Mouse (Mus musculus) neural tube, postnatal 0 days (tissue): ENCODE measurements around the gene Padi4. TPM values are rescaled to one million over a fixed set of nuclear protein-coding genes. Genes with fewer than 3 reads are reported as not detected.

Source experiments
- microRNA-seq: library from miRNA; unstranded; fragments of <30 nt; microRNA quantifications from one replicate; pipeline ENCODE4, GENCODE M21; 2016
- polyA plus RNA-seq: library from polyadenylated mRNA; unstranded; fragments of >200 nt; fragmentation: Nextera tagmentation; extraction: Ambion mirVana; gene quantifications from 2 replicates; pipeline ENCODE4 v1.2.1, GENCODE M21; 2015

The Padi4 gene
- 0.08 TPM in 1 of 2 replicates, not detected in the other for polyA plus RNA-seq

GRCm38 (mm10) chr4:140774025-140774800, at the start of gene Padi4:
Gene Padi4, minus strand, starts transcription at chr4:140774236.

DNA sequence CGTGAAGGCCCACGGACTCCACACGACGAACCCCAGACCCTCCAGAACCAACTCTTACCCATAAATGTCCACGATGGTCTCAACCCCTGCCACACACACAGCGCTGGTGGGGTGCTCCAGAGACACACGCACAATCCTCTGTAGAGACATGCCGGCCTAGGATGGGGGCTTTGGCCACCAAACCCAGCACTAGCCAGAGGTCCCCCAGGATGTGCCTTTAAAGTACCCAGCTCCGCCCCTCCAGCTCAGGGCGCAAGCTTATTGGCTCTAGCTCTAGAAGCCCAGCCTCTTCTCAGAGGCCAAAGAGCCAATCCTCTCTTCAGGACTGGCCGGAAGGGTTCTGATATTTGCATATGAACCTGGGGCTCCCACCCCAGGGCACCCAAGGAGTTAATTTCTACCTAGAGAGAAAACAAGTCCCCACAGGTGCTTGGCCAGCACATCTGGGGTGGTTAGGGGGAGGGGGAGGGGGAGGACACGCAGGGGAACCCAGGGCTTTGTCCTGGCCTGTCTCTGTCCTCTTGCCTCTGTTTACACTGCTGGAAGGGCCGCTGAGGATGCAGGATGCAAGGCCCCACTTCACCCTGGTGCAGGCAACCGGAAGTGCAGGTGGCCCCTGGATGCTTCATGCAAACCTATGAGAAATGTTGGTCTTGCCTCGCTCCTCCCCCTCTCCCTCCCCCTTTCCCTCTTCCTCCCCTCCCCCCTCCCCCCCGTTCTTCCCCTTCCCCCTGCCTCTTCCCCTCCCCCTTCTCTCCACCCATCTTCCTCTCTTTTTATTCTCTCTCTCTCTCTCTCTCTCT, 36.6 kb upstream of the Padi4 start, which contains the start of gene Padi3:
TSS of gene Padi3 (minus strand) at position 191 of the 803 bp plus-strand sequence.

DNA sequence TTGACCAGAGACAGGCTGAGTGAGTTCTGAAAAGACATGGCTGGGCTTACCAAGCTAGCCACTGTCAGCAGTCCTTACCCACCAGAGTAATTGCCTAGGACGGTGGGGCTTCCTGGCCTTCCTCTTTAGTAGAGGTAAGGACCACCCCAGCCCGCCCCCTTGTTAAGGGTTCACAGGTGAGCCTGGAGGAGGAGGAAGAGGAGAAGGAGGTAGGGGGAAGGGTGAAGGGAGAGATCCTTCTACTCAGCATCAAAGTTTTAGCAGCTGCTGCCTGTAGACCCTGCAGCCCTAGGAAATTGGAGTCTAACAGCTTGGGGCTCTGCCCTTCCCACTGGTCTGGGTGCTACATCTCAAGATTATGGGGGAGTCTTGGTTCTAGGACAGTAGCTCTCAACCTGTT, 31.5 kb downstream of the Padi4 start, which contains the start of gene Padi6:
TSS of gene Padi6 (minus strand) at position 101 of the 400 bp plus-strand sequence.

GRCm38 (mm10) chr4:140700269-140701018, 73.6 kb downstream of the Padi4 start, which contains the start of gene Rcc2:
Gene Rcc2, plus strand, starts transcription at chr4:140700541.

Small RNA genes within 50 kb of the gene (microRNA-seq; reads per million reads assigned to microRNA genes)
- not detected for gene Gm25951

Other genes starting within 250 kb of the Padi4 start
- gene Arhgef10l, start 108.2 kb downstream of the Padi4 start, polyA plus RNA-seq, result 20.1 and 20.2 TPM in 2 replicates
- 14.6 and 17.5 TPM in 2 replicates for gene Rcc2, start 73.7 kb downstream of the Padi4 start, polyA plus RNA-seq
- 0.10 and 0.13 TPM in 2 replicates for gene Padi6, start 31.6 kb downstream of the Padi4 start, polyA plus RNA-seq
- 0.14 TPM in 1 of 2 replicates, not detected in the other for gene Padi3, start 36.4 kb upstream of the Padi4 start, polyA plus RNA-seq
- gene Padi1, start 71.5 kb upstream of the Padi4 start, polyA plus RNA-seq, result 0.11 TPM in 1 of 2 replicates, not detected in the other
- gene Padi2, start 132.1 kb upstream of the Padi4 start, polyA plus RNA-seq, result 3.7 and 3.8 TPM in 2 replicates
- gene Sdhb, start 187.0 kb upstream of the Padi4 start, polyA plus RNA-seq, result 611 and 636 TPM in 2 replicates
- gene Atp13a2, start 212.6 kb upstream of the Padi4 start, polyA plus RNA-seq, result 176 and 204 TPM in 2 replicates
- gene Mfap2, start 236.2 kb upstream of the Padi4 start, polyA plus RNA-seq, result 137 and 164 TPM in 2 replicates